Mouse (Mus musculus) stomach, postnatal 0 days (tissue): ENCODE results near the gene Hoxa10.

Source experiments
- CTCF ChIP-seq: IDR thresholded peaks from 2 replicates; pipeline ENCODE4 v1.5.1; 2016; ENCODE audit warnings: antibody characterized with exemption, low read depth, mild to moderate bottlenecking, moderate library complexity
- EP300 ChIP-seq: optimal IDR thresholded peaks from 2 replicates; pipeline ENCODE3; 2016; ENCODE audit warnings: antibody characterized with exemption

DNA sequence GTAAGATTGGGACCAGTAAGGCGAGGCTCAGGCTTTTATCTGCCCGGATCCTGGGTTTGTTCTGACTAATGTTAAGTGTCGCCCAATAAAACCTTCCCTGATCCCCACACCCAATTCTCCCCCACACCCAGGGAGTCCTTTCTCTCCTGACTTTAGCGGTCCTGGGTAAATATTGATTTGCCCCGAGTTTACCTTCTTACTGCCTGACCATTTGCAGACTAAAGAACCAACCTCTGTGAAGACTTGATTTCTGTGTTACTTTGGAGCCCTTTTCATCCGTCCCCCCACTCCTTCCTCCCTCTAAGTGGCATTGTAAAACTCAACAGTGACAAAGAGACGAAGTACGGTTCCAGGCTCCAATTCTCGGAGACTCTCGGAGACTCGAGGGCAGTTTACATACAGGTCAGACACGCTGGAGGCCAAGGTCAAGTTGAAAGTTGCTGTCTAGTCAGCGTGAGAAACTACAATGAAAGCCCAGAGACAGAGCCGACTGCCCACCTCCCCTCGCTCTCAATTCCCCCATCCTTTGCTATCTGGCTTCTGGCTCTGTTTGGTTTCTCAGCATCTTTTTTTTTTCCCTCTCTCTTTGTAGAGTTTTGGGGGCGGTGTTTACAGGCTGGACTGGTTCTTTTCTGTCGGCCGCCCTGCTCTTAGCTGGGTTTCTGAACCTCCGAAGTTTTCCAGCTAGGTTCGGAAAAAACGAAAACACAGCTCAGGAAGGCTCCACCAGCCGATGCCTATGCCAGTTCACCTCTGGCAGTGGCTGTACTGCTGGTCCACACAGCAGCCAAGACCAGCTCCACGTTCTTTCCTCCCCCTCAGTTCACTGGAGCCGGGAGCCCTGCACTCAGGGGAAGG lies 22.0 kb upstream of the Hoxa10 start:
- no peak for TF ChIP-seq CTCF
- TF ChIP-seq EP300 = no peak
